Mouse (Mus musculus) right cerebral cortex, postnatal 14 days (tissue): ENCODE measurements around the gene Dok3.
A peak's percentile ranks its signal among the peaks of the same experiment; 100 is the strongest.

Experiments
- DNase-seq: peaks from one replicate; pipeline ENCODE4 v3.0.0; 2022

Dok3 gene

GRCm38 (mm10) chr13:55474621-55475069 is 54.5 kb downstream of the Dok3 start:
- DNase-seq = peak; percentile 66

GRCm38 (mm10) chr13:55473961-55474360 is 55.1 kb downstream of the Dok3 start:
- DNase-seq = no peak
